Mouse (Mus musculus): Measurements from ENCODE around the gene Ophn1. TPM values are rescaled to one million over a fixed set of nuclear protein-coding genes. Genes with fewer than 3 reads are reported as not detected.

Gene Ophn1
- polyA plus RNA-seq, 1 experiment from 2014 or later = 42.2 TPM

DNA sequence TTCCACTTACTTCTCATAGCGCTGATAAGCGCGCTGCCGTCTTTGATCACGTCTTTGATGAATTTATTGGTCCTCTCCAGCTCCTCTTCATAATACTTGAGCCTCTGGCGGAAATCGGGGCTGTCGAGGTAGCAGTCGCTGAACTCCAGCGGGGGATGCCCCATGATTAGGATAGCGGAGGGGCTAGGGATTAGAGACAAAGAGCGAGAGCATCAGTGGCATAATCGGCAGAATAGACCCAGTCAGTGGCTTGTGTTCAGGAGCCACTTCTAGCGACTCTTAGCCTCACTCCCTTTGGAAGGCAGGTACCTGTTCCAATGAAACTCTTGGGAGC, 786 bp downstream of the Ophn1 start:
- H3K9ac ChIP-seq (replicated peaks; ENCODE audit: low read length) = peak overlapping the region; percentile 62
- peaks cover 10% of the 10 kb centered on the region for H3K4me1 ChIP-seq (ENCODE audit: control insufficient read depth, insufficient read depth, low read length)
- peak overlapping the region; percentile 90 for H3K27ac ChIP-seq (replicated peaks; ENCODE audit: low read depth, low read length)
- no peaks in the 10 kb centered on the region for H3K36me3 ChIP-seq (ENCODE audit: control insufficient read depth, insufficient read depth, low read length)
- 22% methylated on average over 14 of the region's 14 CpGs for whole genome bisulfite sequencing
- H3K9me3 ChIP-seq (ENCODE audit: control insufficient read depth, low read length) = no peaks in the 10 kb centered on the region
- no peaks in the 10 kb centered on the region for H3K27me3 ChIP-seq (ENCODE audit: control insufficient read depth, insufficient read depth, low read length)
- no peak for DNase-seq
- peak overlapping the region; percentile 52 for H3K4me3 ChIP-seq (replicated peaks; ENCODE audit: low read depth, low read length)
- peak; percentile 60 for ATAC-seq (ENCODE audit: low FRiP score, low TSS enrichment)
- peak overlapping the region; percentile 59 for H3K4me2 ChIP-seq (ENCODE audit: low read length)

DNA sequence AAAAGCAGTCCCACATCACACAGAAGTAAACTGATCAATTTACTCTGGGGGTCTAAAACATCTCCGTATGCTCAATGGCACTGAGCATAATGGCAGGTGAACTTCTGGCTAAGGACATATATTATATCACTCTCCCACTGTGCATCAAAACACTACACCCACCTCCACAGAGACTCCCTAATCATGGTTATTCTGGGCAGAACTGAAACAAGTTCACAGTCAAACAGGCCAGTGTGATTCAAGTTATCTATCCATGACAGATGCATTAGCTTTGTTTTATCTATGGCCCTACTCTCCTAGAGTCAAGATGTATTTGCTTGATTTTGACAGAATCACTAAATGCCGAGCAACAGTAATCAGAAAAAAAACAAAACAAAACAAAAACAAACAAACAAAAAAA, 8.8 kb downstream of the Ophn1 start:
- 93% methylated on average over 2 of the region's 2 CpGs for WGBS
- H3K9ac ChIP-seq (replicated peaks; ENCODE audit: low read length) = no peak overlapping the region

GRCm38 (mm10) chrX:98881085-98881484, 9.7 kb downstream of the Ophn1 start:
- no peaks in the 10 kb centered on the region for H3K27me3 ChIP-seq (ENCODE audit: control insufficient read depth, insufficient read depth, low read length)
- no peak for ATAC-seq (ENCODE audit: low FRiP score, low TSS enrichment)
- DNase-seq = no peak
- H3K4me1 ChIP-seq (ENCODE audit: control insufficient read depth, insufficient read depth, low read length) = no peaks in the 10 kb centered on the region
- no peaks in the 10 kb centered on the region for H3K36me3 ChIP-seq (ENCODE audit: control insufficient read depth, insufficient read depth, low read length)
- 83% methylated on average over 2 of the region's 2 CpGs for WGBS
- H3K9ac ChIP-seq (replicated peaks; ENCODE audit: low read length) = no peak overlapping the region
- H3K27ac ChIP-seq (replicated peaks; ENCODE audit: low read depth, low read length) = no peak overlapping the region
- no peak overlapping the region for H3K4me2 ChIP-seq (ENCODE audit: low read length)
- H3K4me3 ChIP-seq (replicated peaks; ENCODE audit: low read depth, low read length) = no peak overlapping the region
- no peaks in the 10 kb centered on the region for H3K9me3 ChIP-seq (ENCODE audit: control insufficient read depth, low read length)

More for the DNA sequence above, 8.8 kb downstream of the Ophn1 start:
- DNase-seq (no peak), ATAC-seq (ENCODE audit: low FRiP score, low TSS enrichment) (no peak)
- no peaks in the 10 kb centered on the region for H3K9me3 ChIP-seq (ENCODE audit: control insufficient read depth, low read length)
- H3K4me2 ChIP-seq (ENCODE audit: low read length) = no peak overlapping the region
- no peak overlapping the region for H3K4me3 ChIP-seq (replicated peaks; ENCODE audit: low read depth, low read length)
- no peak overlapping the region for H3K27ac ChIP-seq (replicated peaks; ENCODE audit: low read depth, low read length)
- no peaks in the 10 kb centered on the region for H3K27me3 ChIP-seq (ENCODE audit: control insufficient read depth, insufficient read depth, low read length)
- no peaks in the 10 kb centered on the region for H3K4me1 ChIP-seq (ENCODE audit: control insufficient read depth, insufficient read depth, low read length)
- H3K36me3 ChIP-seq (ENCODE audit: control insufficient read depth, insufficient read depth, low read length) = no peaks in the 10 kb centered on the region

GRCm38 (mm10) chrX:98880314-98880713, 10.5 kb downstream of the Ophn1 start:
- H3K4me1 ChIP-seq (ENCODE audit: control insufficient read depth, insufficient read depth, low read length) = no peaks in the 10 kb centered on the region
- no peak overlapping the region for H3K9ac ChIP-seq (replicated peaks; ENCODE audit: low read length)
- H3K4me3 ChIP-seq (replicated peaks; ENCODE audit: low read depth, low read length) = no peak overlapping the region
- 87% methylated on average over 6 of the region's 6 CpGs for WGBS
- no peak overlapping the region for H3K4me2 ChIP-seq (ENCODE audit: low read length)
- H3K27me3 ChIP-seq (ENCODE audit: control insufficient read depth, insufficient read depth, low read length) = no peaks in the 10 kb centered on the region
- H3K27ac ChIP-seq (replicated peaks; ENCODE audit: low read depth, low read length) = no peak overlapping the region
- ATAC-seq (ENCODE audit: low FRiP score, low TSS enrichment) = no peak
- DNase-seq = no peak
- H3K9me3 ChIP-seq (ENCODE audit: control insufficient read depth, low read length) = no peaks in the 10 kb centered on the region
- H3K36me3 ChIP-seq (ENCODE audit: control insufficient read depth, insufficient read depth, low read length) = no peaks in the 10 kb centered on the region

- Histone ChIP-seq H3K27ac (replicated peaks; ENCODE audit: low read depth, low read length) (no peak overlapping the region), H3K27me3 (ENCODE audit: control insufficient read depth, insufficient read depth, low read length) (no peaks in the 10 kb centered on the region; the same call in 1 of the 2 replicates), H3K9ac (replicated peaks; ENCODE audit: low read length) (no peak overlapping the region), H3K4me1 (ENCODE audit: control insufficient read depth, insufficient read depth, low read length) (no peaks in the 10 kb centered on the region), H3K9me3 (ENCODE audit: control insufficient read depth, low read length) (no peaks in the 10 kb centered on the region), H3K4me2 (ENCODE audit: low read length) (no peak overlapping the region), H3K36me3 (ENCODE audit: control insufficient read depth, insufficient read depth, low read length) (no peaks in the 10 kb centered on the region), H3K4me3 (replicated peaks; ENCODE audit: low read depth, low read length) (no peak overlapping the region)
- DNase-seq (no peak), ATAC-seq (ENCODE audit: low FRiP score, low TSS enrichment) (no peak)
- 71% methylated on average over 6 of the region's 6 CpGs for WGBS
Measured at GRCm38 (mm10) chrX:98875144-98875543, 15.7 kb downstream of the Ophn1 start.

GRCm38 (mm10) chrX:98874086-98874485, 16.7 kb downstream of the Ophn1 start:
- Histone ChIP-seq H3K4me1 (ENCODE audit: control insufficient read depth, insufficient read depth, low read length) (no peaks in the 10 kb centered on the region), H3K9ac (replicated peaks; ENCODE audit: low read length) (no peak overlapping the region), H3K9me3 (ENCODE audit: control insufficient read depth, low read length) (no peaks in the 10 kb centered on the region), H3K36me3 (ENCODE audit: control insufficient read depth, insufficient read depth, low read length) (no peaks in the 10 kb centered on the region), H3K4me3 (replicated peaks; ENCODE audit: low read depth, low read length) (no peak overlapping the region), H3K27ac (replicated peaks; ENCODE audit: low read depth, low read length) (no peak overlapping the region), H3K4me2 (ENCODE audit: low read length) (no peak overlapping the region), H3K27me3 (ENCODE audit: control insufficient read depth, insufficient read depth, low read length) (no peaks in the 10 kb centered on the region; the same call in 1 of the 2 replicates)
- 92% methylated on average over 5 of the region's 5 CpGs for WGBS
- ATAC-seq (ENCODE audit: low FRiP score, low TSS enrichment) = no peak
- no peak for DNase-seq

DNA sequence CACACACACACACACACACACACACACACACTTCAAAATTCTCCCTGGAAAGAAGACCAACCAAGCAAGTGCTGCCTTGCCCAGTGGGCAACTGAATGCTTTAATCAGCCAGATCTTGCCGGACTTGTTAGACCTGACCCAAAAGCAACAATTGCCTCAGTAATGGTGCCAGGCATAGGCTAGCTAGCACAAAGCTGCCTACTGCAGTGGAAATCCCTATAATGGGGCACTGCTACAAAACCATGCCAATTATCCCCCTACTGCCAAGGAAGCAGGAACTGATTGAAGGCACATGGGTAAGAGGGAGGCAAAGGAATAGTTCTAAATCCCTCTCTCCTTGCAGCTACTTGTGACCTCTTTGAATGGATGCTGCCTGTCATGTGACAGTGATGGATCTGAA, 18.8 kb downstream of the Ophn1 start:
- Histone ChIP-seq H3K4me1 (ENCODE audit: control insufficient read depth, insufficient read depth, low read length) (no peaks in the 10 kb centered on the region), H3K4me2 (ENCODE audit: low read length) (no peak overlapping the region), H3K27ac (replicated peaks; ENCODE audit: low read depth, low read length) (no peak overlapping the region), H3K27me3 (ENCODE audit: control insufficient read depth, insufficient read depth, low read length) (no peaks in the 10 kb centered on the region; the same call in 1 of the 2 replicates), H3K9me3 (ENCODE audit: control insufficient read depth, low read length) (no peaks in the 10 kb centered on the region), H3K9ac (replicated peaks; ENCODE audit: low read length) (no peak overlapping the region), H3K4me3 (replicated peaks; ENCODE audit: low read depth, low read length) (no peak overlapping the region), H3K36me3 (ENCODE audit: control insufficient read depth, insufficient read depth, low read length) (no peaks in the 10 kb centered on the region)
- ATAC-seq (ENCODE audit: low FRiP score, low TSS enrichment) (no peak), DNase-seq (no peak)
- WGBS = 93% methylated on average over 1 of the region's 1 CpGs

DNA sequence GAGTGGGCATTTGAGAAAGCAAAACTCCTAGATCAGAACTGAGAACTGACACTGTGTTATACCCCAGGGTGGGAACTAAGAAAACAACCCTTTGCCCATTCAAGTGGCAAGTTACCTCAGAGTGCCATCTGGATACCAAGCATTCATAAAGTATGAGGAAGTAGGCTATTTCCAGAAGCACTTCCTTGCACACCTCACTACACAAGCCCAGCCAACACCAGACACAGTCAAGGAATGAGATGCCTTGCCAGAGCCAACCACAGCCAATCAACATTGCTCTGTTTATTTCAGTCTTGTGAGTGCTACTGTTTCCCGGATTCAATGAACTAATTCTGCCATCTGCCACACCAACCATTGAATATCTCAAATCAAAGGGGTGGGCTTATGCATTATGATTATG, 20.3 kb downstream of the Ophn1 start:
- DNase-seq (no peak), ATAC-seq (ENCODE audit: low FRiP score, low TSS enrichment) (no peak)
- WGBS = 89% methylated on average over 1 of the region's 1 CpGs
- no peak overlapping the region for H3K4me2 ChIP-seq (ENCODE audit: low read length)
- no peak overlapping the region for H3K9ac ChIP-seq (replicated peaks; ENCODE audit: low read length)
- no peaks in the 10 kb centered on the region for H3K9me3 ChIP-seq (ENCODE audit: control insufficient read depth, low read length)
- no peaks in the 10 kb centered on the region for H3K36me3 ChIP-seq (ENCODE audit: control insufficient read depth, insufficient read depth, low read length)
- H3K27me3 ChIP-seq (ENCODE audit: control insufficient read depth, insufficient read depth, low read length) = no peaks in the 10 kb centered on the region; the same call in 1 of the 2 replicates
- no peaks in the 10 kb centered on the region for H3K4me1 ChIP-seq (ENCODE audit: control insufficient read depth, insufficient read depth, low read length)
- no peak overlapping the region for H3K4me3 ChIP-seq (replicated peaks; ENCODE audit: low read depth, low read length)
- H3K27ac ChIP-seq (replicated peaks; ENCODE audit: low read depth, low read length) = no peak overlapping the region

GRCm38 (mm10) chrX:98869735-98870134, 21.1 kb downstream of the Ophn1 start:
- no peak overlapping the region for H3K27ac ChIP-seq (replicated peaks; ENCODE audit: low read depth, low read length)
- H3K27me3 ChIP-seq (ENCODE audit: control insufficient read depth, insufficient read depth, low read length) = no peaks in the 10 kb centered on the region; the same call in 1 of the 2 replicates
- H3K4me2 ChIP-seq (ENCODE audit: low read length) = no peak overlapping the region
- H3K4me3 ChIP-seq (replicated peaks; ENCODE audit: low read depth, low read length) = no peak overlapping the region
- no peaks in the 10 kb centered on the region for H3K9me3 ChIP-seq (ENCODE audit: control insufficient read depth, low read length)
- WGBS = 95% methylated on average over 2 of the region's 2 CpGs
- no peak overlapping the region for H3K9ac ChIP-seq (replicated peaks; ENCODE audit: low read length)
- no peaks in the 10 kb centered on the region for H3K4me1 ChIP-seq (ENCODE audit: control insufficient read depth, insufficient read depth, low read length)
- no peak for DNase-seq
- H3K36me3 ChIP-seq (ENCODE audit: control insufficient read depth, insufficient read depth, low read length) = no peaks in the 10 kb centered on the region
- ATAC-seq (ENCODE audit: low FRiP score, low TSS enrichment) = no peak

Measured in midbrain, embryonic 14.5 days (tissue).